Mouse (Mus musculus) E14TG2a.4 (cell line): ENCODE results near the gene Pycr2.
"Not testable (repeated sequence)": the region's sequence is repeated elsewhere in the genome, so short reads cannot be mapped to it uniquely, and the experiment has no call there.

ENCODE experiments used
- CTCF ChIP-seq: conservative IDR thresholded peaks from 2 replicates; pipeline ENCODE4 v1.5.1; 2014; ENCODE audit warnings: low read length
- NANOG ChIP-seq: IDR thresholded peaks from 2 replicates; pipeline ENCODE4 v1.6.1; 2014; ENCODE audit warnings: borderline replicate concordance, low read length, mixed read lengths
- POU5F1 ChIP-seq: IDR thresholded peaks from 2 replicates; pipeline ENCODE4 v1.6.1; 2014; ENCODE audit warnings: low read length, borderline replicate concordance

DNA sequence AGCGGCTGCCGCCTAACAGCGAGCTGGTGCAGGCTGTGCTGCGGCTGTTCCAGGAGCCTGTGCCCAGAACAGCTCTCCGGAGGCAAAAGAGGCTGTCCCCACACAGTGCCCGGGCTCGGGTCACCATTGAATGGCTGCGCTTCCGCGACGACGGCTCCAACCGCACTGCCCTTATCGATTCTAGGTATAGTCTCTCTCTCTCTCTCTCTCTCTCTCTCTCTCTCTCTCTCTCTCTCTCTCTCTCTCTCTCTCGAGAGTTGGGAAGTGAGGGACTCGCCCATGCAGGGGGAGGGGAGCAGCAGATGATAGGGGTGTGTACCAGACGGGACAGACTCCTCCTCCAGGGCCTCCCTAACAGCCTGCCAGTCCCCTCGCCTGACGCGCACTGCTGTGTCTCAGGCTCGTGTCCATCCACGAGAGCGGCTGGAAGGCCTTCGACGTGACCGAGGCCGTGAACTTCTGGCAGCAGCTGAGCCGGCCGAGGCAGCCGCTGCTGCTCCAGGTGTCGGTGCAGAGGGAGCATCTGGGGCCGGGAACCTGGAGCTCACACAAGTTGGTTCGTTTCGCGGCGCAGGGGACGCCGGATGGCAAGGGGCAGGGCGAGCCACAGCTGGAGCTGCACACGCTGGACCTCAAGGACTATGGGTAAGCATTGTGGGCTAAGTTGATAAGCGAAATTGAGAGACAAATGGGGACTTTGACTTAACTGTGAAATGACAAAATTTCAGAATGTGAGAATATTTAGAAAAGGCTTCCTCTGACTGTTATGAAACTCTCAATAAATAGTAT lies 32.7 kb downstream of the Pycr2 start:
- not testable (repeated sequence) for TF ChIP-seq CTCF, POU5F1, NANOG
